26 mouse cellular contexts compared by ENCODE assay signal in genomic region chr11:95043608-95044007, GRCm38 (mm10).
"Had no signal": no experiment of that assay in that cellular context is flagged by ENCODE, and none has a peak within 500 bp of the region (broad histone marks: within the 10 kb centered on the region; RNA-seq: fewer than 3 reads in every experiment).

No protein-coding gene starts in this region.

- H3K27ac ChIP-seq: heart, adult 2 months; heart, embryonic 13.5 days; heart, embryonic 15.5 days; hindbrain, embryonic 13.5 days; hindbrain, embryonic 15.5 days; hindbrain, postnatal 0 days; kidney, embryonic 15.5 days; kidney, postnatal 0 days; limb, embryonic 13.5 days; limb, embryonic 15.5 days; liver, embryonic 12.5 days; liver, embryonic 14.5 days had no signal

- H3K4me3 ChIP-seq: heart, adult 2 months; heart, embryonic 13.5 days; heart, embryonic 15.5 days; hindbrain, embryonic 13.5 days; hindbrain, embryonic 15.5 days; kidney, embryonic 15.5 days; limb, embryonic 13.5 days; limb, embryonic 15.5 days; liver, embryonic 12.5 days had no signal

- DNase-seq: gastrocnemius, postnatal 14 days; gastrocnemius, postnatal 36 days; heart, adult 11 months; heart, adult 2 months; heart, postnatal 14 days; heart, postnatal 36 days; kidney, adult 11 months; kidney, adult 2 months; kidney, adult 9 months; kidney, postnatal 14 days; kidney, postnatal 36 days; layer of hippocampus, adult 9-11 months; layer of hippocampus, postnatal 36 days; left cerebral cortex, postnatal 4 days had no signal

- ATAC-seq: hindbrain, postnatal 0 days; intestine, embryonic 16.5 days; liver, embryonic 12.5 days had no signal
